Mouse (Mus musculus): ENCODE measurements around the gene Zfyve26. TPM values are rescaled to one million over a fixed set of nuclear protein-coding genes. Genes with fewer than 3 reads are reported as not detected.
"Not testable (repeated sequence)": the region's sequence is repeated elsewhere in the genome, so short reads cannot be mapped to it uniquely, and the experiment has no call there.

Gene Zfyve26
- polyA plus RNA-seq, 1 experiment from 2014 or later, result 17.1 TPM

DNA sequence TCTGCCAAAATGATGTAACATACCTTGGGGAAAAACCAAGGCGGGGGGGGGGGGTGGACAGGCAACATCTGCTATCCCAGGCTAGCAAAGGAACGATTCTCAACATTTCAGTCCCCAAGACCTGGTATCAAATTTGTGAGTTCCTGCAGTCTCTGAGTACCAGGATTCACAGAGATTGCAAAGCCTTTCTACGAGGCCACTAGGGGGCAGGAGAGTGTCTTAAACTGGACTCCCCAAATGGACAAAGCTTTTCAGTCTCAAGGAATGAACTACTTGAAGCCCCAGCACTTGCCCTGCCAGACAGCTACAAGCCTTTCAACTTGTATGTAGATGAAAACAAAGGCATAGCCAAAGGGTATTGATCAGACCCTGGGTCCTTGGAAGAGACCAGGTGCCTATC, 102.7 kb downstream of the Zfyve26 start:
- Histone ChIP-seq H3K9ac (no peak overlapping the region), H3K4me3 (no peak overlapping the region), H3K4me1 (peaks cover 8% of the 10 kb centered on the region), H3K36me3 (0 out of 2 replicates have a peak, but pooled peaks cover under 1% of the 10 kb centered on the region), H3K9me3 (no peaks in the 10 kb centered on the region), H3K27me3 (no peaks in the 10 kb centered on the region), H3K27ac (no peak overlapping the region), H3K4me2 (replicated peaks) (no peak overlapping the region)
- 7% methylated on average over 3 of the region's 3 CpGs for WGBS
- ATAC-seq (ENCODE audit: insufficient number of reproducible peaks, insufficient read depth, low FRiP score, low TSS enrichment), result no peak

DNA sequence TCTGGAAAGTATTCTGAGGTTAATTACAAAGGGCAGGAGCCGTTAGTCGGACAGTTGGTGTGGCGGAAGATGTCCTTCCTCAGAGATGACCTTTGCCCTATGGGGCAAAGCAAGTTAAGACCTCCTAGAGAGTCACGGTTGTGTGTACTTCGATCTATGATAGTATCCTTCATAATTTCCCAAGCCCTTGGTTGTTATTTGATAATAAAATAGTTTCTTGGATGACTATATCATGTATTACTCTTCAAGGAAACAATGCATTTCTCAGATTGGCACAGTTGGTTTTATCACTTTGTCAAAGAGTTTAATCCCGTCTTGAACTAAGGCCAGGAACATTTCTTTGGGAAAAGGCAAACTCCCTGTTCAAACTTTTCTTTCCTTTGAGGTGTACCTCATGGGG, 103.9 kb downstream of the Zfyve26 start, which contains the start of gene Rdh11:
Gene Rdh11 (minus strand): TSS at position 101 of the 400 bp plus-strand sequence.
- ATAC-seq (ENCODE audit: insufficient number of reproducible peaks, insufficient read depth, low FRiP score, low TSS enrichment), result no peak

DNA sequence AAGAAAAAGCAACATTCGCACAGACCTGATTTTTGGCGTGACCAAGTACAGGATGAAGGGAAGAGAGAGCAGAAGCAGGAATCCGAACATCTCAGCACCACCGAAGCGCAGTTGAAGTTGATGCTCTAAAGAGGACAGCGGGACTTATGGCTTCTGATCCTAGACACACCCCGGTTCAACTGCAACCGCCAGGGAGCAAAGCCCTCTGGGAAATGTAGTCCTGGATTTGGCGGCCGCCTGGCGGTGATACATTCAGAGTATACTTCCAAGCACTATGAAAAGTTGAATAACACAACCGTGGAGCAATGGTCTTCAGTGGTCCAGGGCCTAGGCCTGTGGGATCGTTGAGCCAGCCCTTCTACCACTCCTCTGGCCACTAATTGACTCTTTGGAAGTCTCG, 104.4 kb downstream of the Zfyve26 start:
- Histone ChIP-seq H3K9me3 (no peaks in the 10 kb centered on the region), H3K4me2 (replicated peaks) (peak overlapping the region; percentile 77), H3K9ac (peak overlapping the region; percentile 59), H3K36me3 (peaks cover 16% of the 10 kb centered on the region), H3K27me3 (no peaks in the 10 kb centered on the region), H3K4me1 (peaks cover 8% of the 10 kb centered on the region), H3K27ac (peak overlapping the region; percentile 30; the same call in 1 of the 2 replicates), H3K4me3 (peak overlapping the region; percentile 55)
- peak; percentile 79 for ATAC-seq (ENCODE audit: insufficient number of reproducible peaks, insufficient read depth, low FRiP score, low TSS enrichment)
- 3% methylated on average over 14 of the region's 14 CpGs for WGBS

More for the DNA sequence above, 103.9 kb downstream of the Zfyve26 start, which contains the start of gene Rdh11:
- 49% methylated on average over 6 of the region's 6 CpGs for WGBS
- Histone ChIP-seq H3K9me3 (no peaks in the 10 kb centered on the region), H3K36me3 (peaks cover 13% of the 10 kb centered on the region), H3K27me3 (no peaks in the 10 kb centered on the region), H3K4me2 (replicated peaks) (peak within 1 kb of the TSS; percentile 77), H3K4me1 (peaks cover 8% of the 10 kb centered on the region), H3K9ac (peak within 1 kb of the TSS; percentile 59), H3K4me3 (peak within 1 kb of the TSS; percentile 55), H3K27ac (peak within 1 kb of the TSS; percentile 30; the same call in 1 of the 2 replicates)

- Histone ChIP-seq H3K9me3 (no peaks in the 10 kb centered on the region), H3K27ac (peak overlapping the region; percentile 30; the same call in 1 of the 2 replicates), H3K36me3 (peaks cover 19% of the 10 kb centered on the region), H3K27me3 (no peaks in the 10 kb centered on the region), H3K9ac (peak overlapping the region; percentile 59), H3K4me3 (peak overlapping the region; percentile 55), H3K4me1 (peaks cover 8% of the 10 kb centered on the region), H3K4me2 (replicated peaks) (peak overlapping the region; percentile 77)
- peak; percentile 90 for ATAC-seq (ENCODE audit: insufficient number of reproducible peaks, insufficient read depth, low FRiP score, low TSS enrichment)
- WGBS, result 0% methylated on average over 18 of the region's 18 CpGs
Measured at GRCm38 (mm10) chr12:79190931-79191673, 105.0 kb downstream of the Zfyve26 start.

GRCm38 (mm10) chr12:79185160-79185559, 110.9 kb downstream of the Zfyve26 start:
- 87% methylated on average over 5 of the region's 6 CpGs for WGBS
- H3K27ac ChIP-seq; H3K27me3 ChIP-seq; H3K4me2 ChIP-seq (replicated peaks); H3K4me3 ChIP-seq; H3K4me1 ChIP-seq; ATAC-seq (ENCODE audit: insufficient number of reproducible peaks, insufficient read depth, low FRiP score, low TSS enrichment); H3K9me3 ChIP-seq; H3K9ac ChIP-seq: not testable (repeated sequence)
- H3K36me3 ChIP-seq, result peaks cover 70% of the 10 kb centered on the region

Other genes with a start within 250 kb of the Zfyve26 start
- gene Pigh, start 206.7 kb downstream of the Zfyve26 start, polyA plus RNA-seq (2016; fragmentation: Nextera tagmentation; extraction: Ambion mirVana), result 34.9 and 36.5 TPM in 2 replicates
- gene Arg2, start 165.5 kb downstream of the Zfyve26 start, polyA plus RNA-seq (2016; fragmentation: Nextera tagmentation; extraction: Ambion mirVana), result 3.3 and 3.7 TPM in 2 replicates
- gene Vti1b, start 123.6 kb downstream of the Zfyve26 start, polyA plus RNA-seq (2016; fragmentation: Nextera tagmentation; extraction: Ambion mirVana), result 90.6 and 98.2 TPM in 2 replicates
- gene Rdh11, start 104.0 kb downstream of the Zfyve26 start, polyA plus RNA-seq (2016; fragmentation: Nextera tagmentation; extraction: Ambion mirVana), result 24.5 and 24.7 TPM in 2 replicates
- 1.9 and 2.7 TPM in 2 replicates for gene Rdh12, start 87.4 kb downstream of the Zfyve26 start, polyA plus RNA-seq (2016; fragmentation: Nextera tagmentation; extraction: Ambion mirVana)
- 7.7 and 8.0 TPM in 2 replicates for gene Rad51b, start 978 bp upstream of the Zfyve26 start, polyA plus RNA-seq (2016; fragmentation: Nextera tagmentation; extraction: Ambion mirVana)

Data from embryonic facial prominence, embryonic 12.5 days (tissue).